Mouse (Mus musculus): Measurements from ENCODE around the gene Hpca.

GRCm38 (mm10) chr4:129157541-129157940, 35.7 kb upstream of the Hpca start:
- no peak for TF ChIP-seq CTCF (IDR thresholded peaks at IDR 0.05; ENCODE audit: low read depth, low read length)
- no peak for TF ChIP-seq POLR2A (IDR thresholded peaks at IDR 0.05; ENCODE audit: insufficient read depth, low read length)
